Mouse (Mus musculus): ENCODE data around the gene Atp6v0d1.

- TF ChIP-seq CTCF (IDR thresholded peaks at IDR 0.05; ENCODE audit: low read depth) (no peak), EP300 (IDR thresholded peaks at IDR 0.05; ENCODE audit: low read depth) (no peak)
Measured at GRCm38 (mm10) chr8:105482123-105482522, 83.7 kb downstream of the Atp6v0d1 start.
